Mouse (Mus musculus) forebrain, embryonic 11.5 days (tissue): ENCODE data around the gene Prkch. TPM values are rescaled to one million over a fixed set of nuclear protein-coding genes. Genes with fewer than 3 reads are reported as not detected.

ENCODE experiments used
- ATAC-seq: fragments of 200-750 bp; cut with Nextera tagmentation; replicated peaks from 2 replicates; pipeline ENCODE4 v1.8.0; 2017; ENCODE audit warnings: moderate TSS enrichment; ENCODE audit not compliant: low FRiP score
- DNase-seq: peaks from one replicate; pipeline ENCODE4 v3.0.0-alpha.2; 2017; ENCODE audit warnings: low spot score
- H3K27ac ChIP-seq: fragments of 300-500 bp; sonication (generic); 2 replicates; pipeline ENCODE4 v1.5.1; 2014; ENCODE audit warnings: low read depth, low read length
- H3K27me3 ChIP-seq: fragments of 300-500 bp; sonication (generic); 2 replicates; pipeline ENCODE4 v1.6.1; 2014; ENCODE audit warnings: mild to moderate bottlenecking, low read length, mixed read lengths; ENCODE audit not compliant: control insufficient read depth, insufficient read depth
- H3K36me3 ChIP-seq: fragments of 300-500 bp; sonication (generic); 2 replicates; pipeline ENCODE4 v1.6.1; 2014; ENCODE audit warnings: mild to moderate bottlenecking, low read length, moderate library complexity, mixed read lengths; ENCODE audit not compliant: control insufficient read depth, insufficient read depth
- H3K4me1 ChIP-seq: fragments of 300-500 bp; sonication (generic); replicated peaks from 2 replicates; pipeline ENCODE4 v1.6.1; 2014; ENCODE audit warnings: low read length, mixed read lengths; ENCODE audit not compliant: control insufficient read depth, insufficient read depth
- H3K4me2 ChIP-seq: fragments of 300-500 bp; sonication (generic); 2 replicates; pipeline ENCODE4 v1.6.1; 2014; ENCODE audit warnings: low read depth, mild to moderate bottlenecking, low read length, moderate library complexity, mixed read lengths; ENCODE audit not compliant: severe bottlenecking
- H3K4me3 ChIP-seq: fragments of 300-500 bp; sonication (generic); 2 replicates; pipeline ENCODE4 v1.5.1; 2014; ENCODE audit warnings: low read depth, low read length
- H3K9ac ChIP-seq: fragments of 300-500 bp; sonication (generic); 2 replicates; pipeline ENCODE4 v1.6.1; 2014; ENCODE audit warnings: low read length
- H3K9me3 ChIP-seq: fragments of 300-500 bp; sonication (generic); 2 replicates; pipeline ENCODE4 v1.6.1; 2016; ENCODE audit warnings: low read length, mixed read lengths; ENCODE audit not compliant: control insufficient read depth
- WGBS: fragments of 180-500 bp; shearing (Covaris S2); extraction: QIAGEN DNeasy Blood & Tissue Kit; methylation state at CpG from one replicate; pipeline ENCODE4 v1.1.7; 2014; 5-methylcytosine and 5-hydroxymethylcytosine counted together
- polyA plus RNA-seq: library from polyadenylated mRNA; unstranded; fragments of >200 nt; fragmentation: Nextera tagmentation; extraction: Ambion mirVana; gene quantifications from 2 replicates; pipeline ENCODE4 v1.2.1, GENCODE M21; 2014

Gene Prkch
- polyA plus RNA-seq, 1 experiment from 2014 or later = 5.6 TPM

GRCm38 (mm10) chr12:73666701-73667100 is 82.1 kb downstream of the Prkch start:
- DNase-seq (no peak), ATAC-seq (no peak)
- H3K27ac ChIP-seq = no peak overlapping the region
- H3K27me3 ChIP-seq = no peaks in the 10 kb centered on the region
- no peaks in the 10 kb centered on the region for H3K4me1 ChIP-seq
- H3K9me3 ChIP-seq = no peaks in the 10 kb centered on the region
- no peak overlapping the region for H3K4me2 ChIP-seq
- H3K9ac ChIP-seq = no peak overlapping the region
- no peak overlapping the region for H3K4me3 ChIP-seq
- H3K36me3 ChIP-seq = no peaks in the 10 kb centered on the region
- WGBS = 97% methylated on average over 2 of the region's 2 CpGs

- H3K27me3 ChIP-seq = no peaks in the 10 kb centered on the region
- no peak overlapping the region for H3K4me3 ChIP-seq
- H3K9ac ChIP-seq = no peak overlapping the region
- no peaks in the 10 kb centered on the region for H3K36me3 ChIP-seq
- H3K4me2 ChIP-seq = no peak overlapping the region
- WGBS = 83% methylated on average over 7 of the region's 7 CpGs
- no peak for ATAC-seq
- H3K27ac ChIP-seq = no peak overlapping the region
- no peaks in the 10 kb centered on the region for H3K4me1 ChIP-seq
- no peak for DNase-seq
- no peaks in the 10 kb centered on the region for H3K9me3 ChIP-seq
Observed at GRCm38 (mm10) chr12:73667607-73668006, 83.0 kb downstream of the Prkch start.

GRCm38 (mm10) chr12:73670739-73671138 is 86.1 kb downstream of the Prkch start:
- H3K4me2 ChIP-seq = no peak overlapping the region
- H3K4me1 ChIP-seq = peaks cover 5% of the 10 kb centered on the region; the same call in 1 of the 2 replicates
- WGBS = 82% methylated on average over 6 of the region's 6 CpGs
- H3K9me3 ChIP-seq = no peaks in the 10 kb centered on the region
- DNase-seq (no peak), ATAC-seq (no peak)
- no peaks in the 10 kb centered on the region for H3K27me3 ChIP-seq
- no peak overlapping the region for H3K9ac ChIP-seq
- H3K36me3 ChIP-seq = no peaks in the 10 kb centered on the region
- H3K4me3 ChIP-seq = no peak overlapping the region
- H3K27ac ChIP-seq = no peak overlapping the region

- H3K4me2 ChIP-seq = no peak overlapping the region
- H3K27ac ChIP-seq = no peak overlapping the region
- H3K4me3 ChIP-seq = no peak overlapping the region
- H3K9me3 ChIP-seq = no peaks in the 10 kb centered on the region
- WGBS = 36% methylated on average over 3 of the region's 3 CpGs
- ATAC-seq = no peak
- no peaks in the 10 kb centered on the region for H3K27me3 ChIP-seq
- no peak overlapping the region for H3K9ac ChIP-seq
- H3K36me3 ChIP-seq = no peaks in the 10 kb centered on the region
- H3K4me1 ChIP-seq = peaks cover 5% of the 10 kb centered on the region; the same call in 1 of the 2 replicates
- DNase-seq = no peak
Observed at GRCm38 (mm10) chr12:73671540-73671939, 86.9 kb downstream of the Prkch start.

- WGBS = 39% methylated on average over 4 of the region's 4 CpGs
- no peak overlapping the region for H3K27ac ChIP-seq
Observed at GRCm38 (mm10) chr12:73672007-73672406, 87.4 kb downstream of the Prkch start.

GRCm38 (mm10) chr12:73673783-73674182 is 89.2 kb downstream of the Prkch start:
- Histone ChIP-seq H3K9me3 (no peaks in the 10 kb centered on the region), H3K4me3 (no peak overlapping the region), H3K4me1 (peaks cover 5% of the 10 kb centered on the region; the same call in 1 of the 2 replicates), H3K4me2 (no peak overlapping the region), H3K36me3 (no peaks in the 10 kb centered on the region), H3K27ac (no peak overlapping the region), H3K9ac (no peak overlapping the region), H3K27me3 (no peaks in the 10 kb centered on the region)
- 88% methylated on average over 7 of the region's 7 CpGs for WGBS
- ATAC-seq (no peak), DNase-seq (no peak)

More at GRCm38 (mm10) chr12:73672007-73672406, 87.4 kb downstream of the Prkch start:
- H3K4me2 ChIP-seq = no peak overlapping the region
- peaks cover 5% of the 10 kb centered on the region; the same call in 1 of the 2 replicates for H3K4me1 ChIP-seq
- no peaks in the 10 kb centered on the region for H3K36me3 ChIP-seq
- H3K9ac ChIP-seq = no peak overlapping the region
- no peak for ATAC-seq
- DNase-seq = no peak
- H3K9me3 ChIP-seq = no peaks in the 10 kb centered on the region
- no peaks in the 10 kb centered on the region for H3K27me3 ChIP-seq
- no peak overlapping the region for H3K4me3 ChIP-seq

- no peak overlapping the region for H3K4me3 ChIP-seq
- H3K4me2 ChIP-seq = no peak overlapping the region
- H3K9me3 ChIP-seq = no peaks in the 10 kb centered on the region
- no peaks in the 10 kb centered on the region for H3K36me3 ChIP-seq
- WGBS = 53% methylated on average over 4 of the region's 4 CpGs
- no peak overlapping the region for H3K27ac ChIP-seq
- ATAC-seq (no peak), DNase-seq (peak; percentile 60)
- H3K27me3 ChIP-seq = no peaks in the 10 kb centered on the region
- H3K4me1 ChIP-seq = peaks cover 5% of the 10 kb centered on the region; the same call in 1 of the 2 replicates
- H3K9ac ChIP-seq = no peak overlapping the region
Observed at GRCm38 (mm10) chr12:73675212-73675611, 90.6 kb downstream of the Prkch start.

GRCm38 (mm10) chr12:73679400-73679801 is 94.8 kb downstream of the Prkch start:
- H3K27me3 ChIP-seq = no peaks in the 10 kb centered on the region
- DNase-seq (no peak), ATAC-seq (peak; percentile 49; the same call in 1 of the 2 replicates)
- H3K4me3 ChIP-seq = no peak overlapping the region
- 37% methylated on average over 7 of the region's 7 CpGs for WGBS
- no peak overlapping the region for H3K9ac ChIP-seq
- peaks cover 5% of the 10 kb centered on the region; the same call in 1 of the 2 replicates for H3K4me1 ChIP-seq
- no peak overlapping the region for H3K27ac ChIP-seq
- no peaks in the 10 kb centered on the region for H3K9me3 ChIP-seq
- no peaks in the 10 kb centered on the region for H3K36me3 ChIP-seq
- no peak overlapping the region for H3K4me2 ChIP-seq

- Histone ChIP-seq H3K4me2 (no peak overlapping the region), H3K4me3 (no peak overlapping the region), H3K36me3 (no peaks in the 10 kb centered on the region), H3K9me3 (no peaks in the 10 kb centered on the region), H3K27me3 (no peaks in the 10 kb centered on the region), H3K4me1 (no peaks in the 10 kb centered on the region), H3K9ac (no peak overlapping the region), H3K27ac (no peak overlapping the region)
- DNase-seq = no peak
- ATAC-seq = no peak
- 62% methylated on average over 7 of the region's 7 CpGs for WGBS
Observed at GRCm38 (mm10) chr12:73682921-73683346, 98.3 kb downstream of the Prkch start.
